Mouse (Mus musculus): Measurements from ENCODE around the gene Vmn1r137. TPM values are rescaled to one million over a fixed set of nuclear protein-coding genes. Genes with fewer than 3 reads are reported as not detected.
"Not testable (repeated sequence)": the region's sequence is repeated elsewhere in the genome, so short reads cannot be mapped to it uniquely, and the experiment has no call there.

Gene Vmn1r137
- total RNA-seq (2018; cell fraction: chromatin; rRNA removed), result not detected
- not detected for total RNA-seq (2018; cell fraction: cytosol; rRNA removed)
- total RNA-seq (2018; cell fraction: nucleus; rRNA removed), result not detected
- not detected in 3 replicates for polyA plus RNA-seq (2018)

DNA sequence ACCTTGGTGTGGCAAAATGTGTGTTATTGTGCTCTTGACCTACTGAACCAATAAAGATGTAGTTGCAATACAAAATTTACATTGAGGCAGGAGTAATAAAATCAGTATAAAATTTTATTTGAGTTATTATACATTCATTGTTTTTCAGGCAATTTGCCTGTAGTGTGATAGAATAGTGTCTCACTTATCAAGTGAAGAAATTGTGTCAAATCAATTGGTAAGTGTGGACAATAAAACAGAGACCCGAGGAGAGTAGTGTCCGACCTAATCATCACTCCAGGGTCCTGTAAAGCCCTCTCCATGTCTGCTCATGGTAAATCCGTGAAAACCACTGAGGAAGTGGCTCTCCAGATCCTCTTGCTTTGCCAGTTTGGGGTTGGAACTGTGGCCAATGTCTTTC is at the start of gene Vmn1r137:
Vmn1r137 (plus strand) TSS at position 301 of the 400 bp plus-strand sequence.
- not testable (repeated sequence) for H3K4me3 ChIP-seq (ENCODE audit: inconsistent target); H3K79me2 ChIP-seq (ENCODE audit: inconsistent target); H3K27ac ChIP-seq; H3K36me3 ChIP-seq (ENCODE audit: inconsistent target)
- WGBS (ENCODE audit: missing documents), result no CpG with 5 or more reads among the region's 3 CpGs

DNA sequence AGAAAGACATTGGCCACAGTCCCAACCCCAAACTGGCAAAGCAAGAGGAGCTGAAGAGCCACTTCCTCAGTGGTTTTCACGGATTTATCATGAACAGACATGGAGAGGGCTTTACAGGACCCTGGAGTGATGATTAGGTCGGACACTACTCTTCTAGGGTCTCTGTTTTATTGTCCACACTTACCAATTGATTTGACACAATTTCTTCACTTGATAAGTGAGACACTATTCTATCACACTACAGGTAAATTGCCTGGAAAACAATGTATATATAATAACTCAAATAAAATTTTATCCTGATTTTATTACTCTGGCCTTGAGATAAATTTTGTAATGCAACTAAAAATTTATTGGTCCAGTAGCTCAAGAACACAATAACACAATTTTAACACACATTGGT is 34.4 kb downstream of the Vmn1r137 start, which contains the start of gene Vmn1r138:
Vmn1r138 (minus strand) TSS at position 101 of the 400 bp plus-strand sequence.
- not testable (repeated sequence) for H3K79me2 ChIP-seq (ENCODE audit: inconsistent target); H3K4me3 ChIP-seq (ENCODE audit: inconsistent target); H3K27ac ChIP-seq; H3K36me3 ChIP-seq (ENCODE audit: inconsistent target)
- no CpG with 5 or more reads among the region's 2 CpGs for WGBS (ENCODE audit: missing documents)

Other genes starting within 250 kb of the Vmn1r137 start
- not detected in 3 replicates for gene Gm4175, start 233.1 kb upstream of the Vmn1r137 start, polyA plus RNA-seq (2018)
- gene Gm4177, start 197.9 kb upstream of the Vmn1r137 start, polyA plus RNA-seq (2018), result not detected in 3 replicates
- gene Vmn1r135, start 162.2 kb upstream of the Vmn1r137 start, polyA plus RNA-seq (2018), result not detected in 3 replicates
- gene Gm5725, start 150.3 kb upstream of the Vmn1r137 start, polyA plus RNA-seq (2018), result not detected in 3 replicates
- gene Gm5891, start 73.3 kb upstream of the Vmn1r137 start, polyA plus RNA-seq (2018), result not detected in 3 replicates
- not detected in 3 replicates for gene Vmn1r138, start 34.3 kb downstream of the Vmn1r137 start, polyA plus RNA-seq (2018)
- not detected in 3 replicates for gene Gm6176, start 61.7 kb downstream of the Vmn1r137 start, polyA plus RNA-seq (2018)
- not detected in 3 replicates for gene Vmn1r139, start 74.5 kb downstream of the Vmn1r137 start, polyA plus RNA-seq (2018)
- gene Gm16451, start 123.7 kb downstream of the Vmn1r137 start, polyA plus RNA-seq (2018), result not detected in 3 replicates
- not detected in 3 replicates for gene Gm10666, start 140.2 kb downstream of the Vmn1r137 start, polyA plus RNA-seq (2018)
- not detected in 3 replicates for gene Vmn1r142, start 169.4 kb downstream of the Vmn1r137 start, polyA plus RNA-seq (2018)
- not detected in 3 replicates for gene Vmn1r143, start 194.8 kb downstream of the Vmn1r137 start, polyA plus RNA-seq (2018)
- gene Gm8653, start 206.7 kb downstream of the Vmn1r137 start, polyA plus RNA-seq (2018), result not detected in 3 replicates
- gene Gm8453, start 234.9 kb downstream of the Vmn1r137 start, polyA plus RNA-seq (2018), result not detected in 3 replicates